Mouse (Mus musculus): ENCODE measurements at regions not wholly inside any gene's neighbourhood (a gene's known extent, or its start where the extent isn't known, plus 50 kb on each side); places are given as distances from the start of the nearest gene placed in this dataset.

- TF ChIP-seq EP300 (IDR thresholded peaks at IDR 0.05; ENCODE audit: low read depth) (no peak), CTCF (IDR thresholded peaks at IDR 0.05; ENCODE audit: low read depth) (no peak)
Observed at GRCm38 (mm10) chr8:116164989-116165299, 339.8 kb upstream of the Dynlrb2 start.
